Mouse (Mus musculus) inflammation-experienced regulatory T-cells, adult 6 months (primary cell): ENCODE data around the gene Phospho1. TPM values are rescaled to one million over a fixed set of nuclear protein-coding genes. Genes with fewer than 3 reads are reported as not detected.
"Not testable (repeated sequence)": the region's sequence is repeated elsewhere in the genome, so short reads cannot be mapped to it uniquely, and the experiment has no call there.

Source experiments
- ATAC-seq: one replicate; pipeline ENCODE4 v1.8.0; 2017
- polyA plus RNA-seq, 3 experiments: library from polyadenylated mRNA; unstranded; fragments of 100-300 nt; shearing (Covaris generic); gene quantifications; one replicate each; pipeline ENCODE4 v1.2.1; 2017

The Phospho1 gene
- polyA plus RNA-seq, 3 experiments from 2014 or later = not detected

- ATAC-seq = no peak
Observed at GRCm38 (mm10) chr11:95869442-95869841, 45.1 kb downstream of the Phospho1 start.

GRCm38 (mm10) chr11:95869918-95870470, 45.7 kb downstream of the Phospho1 start:
- no peak for ATAC-seq

- ATAC-seq = no peak
Observed at GRCm38 (mm10) chr11:95875804-95876203, 51.5 kb downstream of the Phospho1 start.

GRCm38 (mm10) chr11:95876296-95876695, 52.0 kb downstream of the Phospho1 start:
- ATAC-seq = no peak

DNA sequence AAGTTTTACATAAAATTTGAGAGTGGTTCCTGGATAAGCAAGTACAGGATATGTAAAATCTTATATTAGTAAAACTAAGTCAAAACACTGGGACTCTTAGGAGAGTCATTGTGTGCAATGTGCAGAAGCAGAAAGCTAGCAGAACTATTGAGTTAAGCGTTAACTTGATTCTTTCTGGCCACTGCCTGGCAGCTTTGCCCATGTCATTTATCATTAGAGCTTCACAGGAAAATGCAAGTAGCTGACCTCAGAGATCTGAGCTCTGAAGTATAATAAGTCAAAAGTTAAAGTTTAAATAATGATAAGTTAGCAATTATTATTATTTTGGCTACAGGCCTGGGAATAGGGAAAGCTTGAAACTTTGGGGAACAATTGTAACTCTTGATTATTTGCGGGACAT, 55.6 kb downstream of the Phospho1 start:
- not testable (repeated sequence) for ATAC-seq

Other genes with a start within 250 kb of the Phospho1 start
- gene Ngfr, start 236.8 kb upstream of the Phospho1 start, polyA plus RNA-seq = not detected
- 100 to 1,000 TPM; 114 to 161 (median 126) TPM for gene Phb, start 157.5 kb upstream of the Phospho1 start, polyA plus RNA-seq
- gene Zfp652, start 111.8 kb upstream of the Phospho1 start, polyA plus RNA-seq = 10 to 100 TPM in 2 of 3 experiments, 1 to 10 TPM in 1; 5.3 to 13.4 (median 11.7) TPM
- 1 to 10 TPM; 2.7 to 6.6 (median 6.6) TPM for gene B130006D01Rik, start 100.9 kb upstream of the Phospho1 start, polyA plus RNA-seq
- gene Gngt2, start 12.7 kb downstream of the Phospho1 start, polyA plus RNA-seq = 10 to 100 TPM; 35.4 to 54.7 (median 53.1) TPM
- gene Abi3, start 18.0 kb downstream of the Phospho1 start, polyA plus RNA-seq = 100 to 1,000 TPM in 1 of 3 experiments, 10 to 100 TPM in 2; 38.9 to 105 (median 50.8) TPM
- gene B4galnt2, start 90.4 kb downstream of the Phospho1 start, polyA plus RNA-seq = under 1 TPM in 2 of 3 experiments, not detected in 1; 0.35 to 0.38 TPM
- not detected for gene Igf2bp1, start 181.4 kb downstream of the Phospho1 start, polyA plus RNA-seq
- gene Gip, start 200.0 kb downstream of the Phospho1 start, polyA plus RNA-seq = not detected
- gene Snf8, start 210.4 kb downstream of the Phospho1 start, polyA plus RNA-seq = 10 to 100 TPM; 37.7 to 51.2 (median 42.6) TPM
- 10 to 100 TPM in 2 of 3 experiments, 1 to 10 TPM in 1; 9.6 to 13.1 (median 10.4) TPM for gene Ube2z, start 240.9 kb downstream of the Phospho1 start, polyA plus RNA-seq